Mouse (Mus musculus) megakaryocyte, embryonic 14.5 days (primary cell): ENCODE data around the gene Rnf214.

Experiments
- FLI1 ChIP-seq: IDR thresholded peaks from 2 replicates; pipeline ENCODE4 v1.6.1; 2012; ENCODE audit warnings: low read length, inconsistent platforms, mixed read lengths
- GATA1 ChIP-seq: IDR thresholded peaks from 3 replicates; pipeline ENCODE4 v1.6.1; 2012; ENCODE audit warnings: mixed read lengths, low read length, inconsistent platforms, borderline replicate concordance

GRCm38 (mm10) chr9:45946872-45947183 lies 40.1 kb upstream of the Rnf214 start:
- TF ChIP-seq GATA1 (no peak), FLI1 (no peak)
